Mouse (Mus musculus): ENCODE measurements at regions not wholly inside any gene's neighbourhood (a gene's known extent, or its start where the extent isn't known, plus 50 kb on each side); places are given as distances from the start of the nearest gene placed in this dataset.
"Not testable (repeated sequence)": the region's sequence is repeated elsewhere in the genome, so short reads cannot be mapped to it uniquely, and the experiment has no call there.

DNA sequence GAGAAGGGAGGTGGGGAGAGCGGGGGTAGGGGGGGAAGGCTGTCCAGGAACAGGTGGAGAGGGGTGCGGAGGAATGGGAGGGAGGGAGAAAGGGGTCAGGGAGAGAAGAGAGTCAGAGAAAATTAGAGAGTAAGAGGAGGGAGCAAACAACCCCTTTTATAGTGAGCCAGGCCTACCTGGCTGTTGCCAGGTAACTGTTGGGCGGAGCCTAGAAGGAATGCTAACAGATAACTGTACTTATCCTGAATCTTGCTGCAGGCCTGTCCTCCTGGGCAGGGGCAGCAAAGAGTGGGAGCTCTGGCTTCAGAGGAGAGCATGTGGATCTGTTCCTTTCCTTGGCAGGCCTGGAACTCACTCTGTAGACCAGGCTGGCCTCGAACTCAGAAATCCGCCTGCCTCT, 84.5 kb upstream of the Sec61g start:
- Histone ChIP-seq H3K27me3 (ENCODE audit: insufficient read depth, low read length) (no peaks in the 10 kb centered on the region), H3K9me3 (ENCODE audit: low read length) (no peaks in the 10 kb centered on the region), H3K4me1 (ENCODE audit: insufficient read depth, low read length) (0 out of 2 replicates have a peak, but pooled peaks cover 5% of the 10 kb centered on the region), H3K9ac (replicated peaks; ENCODE audit: low read length, poor library complexity, severe bottlenecking) (no peak overlapping the region), H3K4me2 (ENCODE audit: low read depth, low read length, poor library complexity, severe bottlenecking) (no peak overlapping the region), H3K36me3 (ENCODE audit: insufficient read depth, low read length) (no peaks in the 10 kb centered on the region), H3K4me3 (ENCODE audit: low read depth, low read length) (no peak overlapping the region), H3K27ac (ENCODE audit: low read depth, low read length) (no peak overlapping the region)
- TF ChIP-seq CTCF (IDR thresholded peaks at IDR 0.05): no peak
- 91% methylated on average over 5 of the region's 5 CpGs for WGBS
- ATAC-seq (ENCODE audit: low FRiP score) (no peak), DNase-seq (ENCODE audit: low spot score) (no peak)

DNA sequence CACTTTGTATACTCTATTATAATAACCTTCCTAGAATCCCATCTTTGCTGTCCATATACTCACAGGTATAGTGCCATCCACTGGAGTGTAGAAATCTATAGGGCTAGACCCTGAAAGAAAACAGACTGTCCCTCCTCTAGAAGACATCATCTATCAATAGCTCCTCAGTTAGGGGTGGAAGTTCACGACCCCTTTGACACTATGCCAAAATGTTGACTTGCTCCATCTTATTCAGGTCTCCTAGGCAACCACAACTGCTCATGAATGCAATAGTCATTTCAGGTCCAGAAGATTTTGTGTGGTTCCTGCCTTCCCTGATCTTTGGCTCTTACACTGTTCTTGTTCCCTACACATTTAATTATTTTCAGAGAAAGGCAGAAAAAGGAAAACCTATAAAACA, 86.5 kb upstream of the Sec61g start:
- no peak for ATAC-seq (ENCODE audit: low FRiP score)
- H3K4me3 ChIP-seq (ENCODE audit: low read depth, low read length): no peak overlapping the region
- no peak overlapping the region for H3K27ac ChIP-seq (ENCODE audit: low read depth, low read length)
- no peaks in the 10 kb centered on the region for H3K9me3 ChIP-seq (ENCODE audit: low read length)
- WGBS: 41% methylated on average over 1 of the region's 1 CpGs
- no peak for DNase-seq (ENCODE audit: low spot score)
- H3K4me1 ChIP-seq (ENCODE audit: insufficient read depth, low read length): 0 out of 2 replicates have a peak, but pooled peaks cover 5% of the 10 kb centered on the region
- no peak overlapping the region for H3K9ac ChIP-seq (replicated peaks; ENCODE audit: low read length, poor library complexity, severe bottlenecking)
- H3K4me2 ChIP-seq (ENCODE audit: low read depth, low read length, poor library complexity, severe bottlenecking): no peak overlapping the region
- TF ChIP-seq CTCF (IDR thresholded peaks at IDR 0.05): no peak
- H3K27me3 ChIP-seq (ENCODE audit: insufficient read depth, low read length): no peaks in the 10 kb centered on the region
- H3K36me3 ChIP-seq (ENCODE audit: insufficient read depth, low read length): no peaks in the 10 kb centered on the region

DNA sequence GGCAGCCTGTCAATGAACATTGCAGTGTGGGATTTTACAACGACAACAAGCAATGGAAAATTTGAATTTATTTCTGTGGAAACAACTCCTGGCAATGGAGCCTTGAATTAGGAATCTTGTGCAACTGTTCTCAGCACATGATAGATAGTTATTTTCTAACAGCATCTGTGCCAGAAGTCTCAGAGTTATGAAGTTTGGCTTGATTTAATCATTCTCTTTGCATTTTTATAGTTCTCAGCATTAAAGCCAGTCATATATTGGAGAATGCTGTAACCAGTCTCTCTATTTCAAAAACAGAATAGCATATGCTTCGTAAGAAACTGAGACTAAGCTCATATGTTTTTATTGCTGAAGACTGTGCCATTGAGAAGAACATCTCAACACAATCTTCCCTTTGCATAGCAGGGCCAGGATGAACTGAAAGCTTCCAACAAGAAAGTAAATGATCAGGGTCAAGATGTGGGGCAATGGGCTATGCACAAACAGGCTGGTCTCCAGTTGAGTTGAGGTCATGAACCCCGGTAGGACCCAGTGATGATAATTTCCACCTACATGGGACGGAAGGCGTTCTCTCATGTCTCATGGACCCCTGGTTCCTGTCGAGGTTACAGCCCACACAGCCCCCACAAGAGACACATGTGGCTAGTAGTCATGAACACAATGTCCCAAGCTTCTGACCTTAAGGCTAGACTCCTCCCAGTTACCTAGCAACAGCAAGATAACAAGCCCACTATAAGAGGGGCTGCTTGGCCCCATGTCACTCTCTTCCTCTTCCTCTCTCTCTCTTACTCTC, 89.0 kb upstream of the Sec61g start:
- no peak for TF ChIP-seq CTCF (IDR thresholded peaks at IDR 0.05)
- Histone ChIP-seq H3K27me3 (ENCODE audit: insufficient read depth, low read length) (no peaks in the 10 kb centered on the region), H3K27ac (ENCODE audit: low read depth, low read length) (no peak overlapping the region), H3K9me3 (ENCODE audit: low read length) (no peaks in the 10 kb centered on the region), H3K4me1 (ENCODE audit: insufficient read depth, low read length) (no peaks in the 10 kb centered on the region), H3K4me2 (ENCODE audit: low read depth, low read length, poor library complexity, severe bottlenecking) (no peak overlapping the region), H3K4me3 (ENCODE audit: low read depth, low read length) (no peak overlapping the region), H3K9ac (replicated peaks; ENCODE audit: low read length, poor library complexity, severe bottlenecking) (no peak overlapping the region), H3K36me3 (ENCODE audit: insufficient read depth, low read length) (no peaks in the 10 kb centered on the region)
- DNase-seq (ENCODE audit: low spot score) (no peak), ATAC-seq (ENCODE audit: low FRiP score) (no peak)
- WGBS: 91% methylated on average over 6 of the region's 6 CpGs

DNA sequence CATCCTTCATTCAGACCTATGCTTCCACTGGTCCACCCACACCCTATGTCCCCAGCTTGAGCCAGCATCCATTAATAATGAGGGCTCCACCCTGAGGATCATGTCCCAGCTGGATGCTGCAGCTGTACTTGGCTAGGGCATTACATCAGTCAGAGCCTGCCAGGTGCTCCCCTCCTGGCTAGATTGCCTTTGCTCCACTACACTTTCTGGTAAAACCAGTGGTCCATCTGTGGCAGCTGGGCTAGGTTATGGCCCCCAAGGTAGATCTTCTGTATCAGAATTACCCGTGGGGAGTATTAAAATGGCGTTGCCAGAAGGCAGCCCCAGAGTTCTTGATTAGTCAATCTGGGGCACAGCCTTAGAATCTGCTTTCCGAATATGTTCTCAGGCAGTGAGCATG, 94.7 kb upstream of the Sec61g start:
- H3K4me2 ChIP-seq (ENCODE audit: low read depth, low read length, poor library complexity, severe bottlenecking): no peak overlapping the region
- no peaks in the 10 kb centered on the region for H3K36me3 ChIP-seq (ENCODE audit: insufficient read depth, low read length)
- no peaks in the 10 kb centered on the region for H3K9me3 ChIP-seq (ENCODE audit: low read length)
- no peak for DNase-seq (ENCODE audit: low spot score)
- H3K9ac ChIP-seq (replicated peaks; ENCODE audit: low read length, poor library complexity, severe bottlenecking): no peak overlapping the region
- no peak for ATAC-seq (ENCODE audit: low FRiP score)
- H3K27me3 ChIP-seq (ENCODE audit: insufficient read depth, low read length): no peaks in the 10 kb centered on the region
- TF ChIP-seq CTCF (IDR thresholded peaks at IDR 0.05): no peak
- H3K4me1 ChIP-seq (ENCODE audit: insufficient read depth, low read length): no peaks in the 10 kb centered on the region
- WGBS: 91% methylated on average over 3 of the region's 3 CpGs
- no peak overlapping the region for H3K4me3 ChIP-seq (ENCODE audit: low read depth, low read length)
- H3K27ac ChIP-seq (ENCODE audit: low read depth, low read length): no peak overlapping the region

DNA sequence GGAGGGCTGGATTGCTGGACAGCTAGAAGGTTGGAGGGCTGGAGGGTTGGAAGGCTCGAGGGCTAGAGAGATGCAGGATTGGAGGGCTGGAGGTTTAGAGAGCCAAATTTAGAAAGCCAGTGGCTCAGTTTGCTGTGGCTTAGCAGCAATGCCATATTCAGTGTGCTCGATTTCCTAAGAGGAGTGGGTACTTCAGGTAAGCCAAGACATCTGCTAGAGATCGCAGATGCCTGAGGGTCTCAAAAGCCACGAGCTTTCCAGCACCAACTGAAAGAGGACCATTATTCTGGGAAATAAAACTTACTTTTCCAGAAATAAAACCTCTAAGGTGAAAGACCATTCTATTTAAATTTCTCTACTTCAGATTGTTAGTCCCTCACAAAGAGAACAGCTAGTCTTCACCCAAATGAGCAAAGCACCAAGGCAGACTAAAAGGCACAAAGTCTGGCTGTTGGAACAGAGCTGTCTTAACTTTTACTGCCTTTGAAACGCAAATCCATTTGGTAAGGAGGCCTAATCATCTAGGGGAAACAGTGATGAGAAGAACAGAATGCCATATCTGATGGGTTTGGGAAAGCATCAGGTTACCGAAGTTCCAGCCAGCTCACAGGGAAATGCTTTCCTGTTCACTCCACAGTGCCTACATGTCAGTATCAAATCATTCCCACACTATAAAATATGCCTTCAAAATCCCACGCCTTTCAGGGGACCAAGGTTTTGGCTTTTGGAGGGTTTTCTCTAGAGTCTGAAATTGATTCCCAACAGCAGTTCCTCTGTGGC, 98.3 kb upstream of the Sec61g start:
- Histone ChIP-seq H3K36me3 (ENCODE audit: insufficient read depth, low read length) (no peaks in the 10 kb centered on the region), H3K4me3 (ENCODE audit: low read depth, low read length) (no peak overlapping the region), H3K4me1 (ENCODE audit: insufficient read depth, low read length) (no peaks in the 10 kb centered on the region), H3K4me2 (ENCODE audit: low read depth, low read length, poor library complexity, severe bottlenecking) (no peak overlapping the region), H3K27ac (ENCODE audit: low read depth, low read length) (no peak overlapping the region), H3K9ac (replicated peaks; ENCODE audit: low read length, poor library complexity, severe bottlenecking) (no peak overlapping the region), H3K27me3 (ENCODE audit: insufficient read depth, low read length) (no peaks in the 10 kb centered on the region), H3K9me3 (ENCODE audit: low read length) (no peaks in the 10 kb centered on the region)
- no peak for TF ChIP-seq CTCF (IDR thresholded peaks at IDR 0.05)
- ATAC-seq (ENCODE audit: low FRiP score): no peak
- WGBS: 81% methylated on average over 7 of the region's 7 CpGs
- no peak for DNase-seq (ENCODE audit: low spot score)

DNA sequence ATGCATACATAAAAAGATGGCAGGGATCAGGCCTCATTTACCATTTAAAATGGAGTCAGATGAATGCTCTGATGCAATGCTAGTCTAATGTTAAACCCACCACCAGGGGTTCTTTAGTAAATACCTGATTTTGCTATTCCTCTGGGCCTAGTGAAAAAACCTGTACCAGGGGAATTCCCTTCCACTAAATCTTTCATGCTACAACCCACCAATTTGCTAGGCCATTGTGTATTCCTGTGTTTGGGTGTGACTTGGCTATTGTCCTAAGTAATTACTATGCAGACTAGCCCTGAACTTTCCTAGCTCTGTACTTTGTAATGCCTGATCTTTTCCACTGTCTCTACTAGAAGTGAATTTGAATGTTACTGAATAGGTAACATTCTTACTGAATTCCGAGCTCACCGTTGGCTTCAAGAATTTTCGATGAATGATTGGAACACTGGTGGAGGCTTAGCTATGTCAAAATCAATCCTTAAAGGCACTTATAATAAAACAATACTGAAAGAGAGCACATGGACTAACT, 99.7 kb upstream of the Sec61g start:
- not testable (repeated sequence) for H3K4me3 ChIP-seq (ENCODE audit: low read depth, low read length); H3K27me3 ChIP-seq (ENCODE audit: insufficient read depth, low read length); H3K4me1 ChIP-seq (ENCODE audit: insufficient read depth, low read length); H3K9me3 ChIP-seq (ENCODE audit: low read length); H3K4me2 ChIP-seq (ENCODE audit: low read depth, low read length, poor library complexity, severe bottlenecking); DNase-seq (ENCODE audit: low spot score); ATAC-seq (ENCODE audit: low FRiP score); H3K36me3 ChIP-seq (ENCODE audit: insufficient read depth, low read length); H3K27ac ChIP-seq (ENCODE audit: low read depth, low read length); H3K9ac ChIP-seq (replicated peaks; ENCODE audit: low read length, poor library complexity, severe bottlenecking)
- 84% methylated on average over 3 of the region's 3 CpGs for WGBS

All from midbrain, postnatal 0 days (tissue).